Mouse (Mus musculus) midbrain, embryonic 15.5 days (tissue): Measurements from ENCODE around the gene Hist1h4j. TPM values are rescaled to one million over a fixed set of nuclear protein-coding genes. Genes with fewer than 3 reads are reported as not detected.

Experiments
- microRNA-seq: library from miRNA; unstranded; fragments of <30 nt; microRNA quantifications from one replicate; pipeline ENCODE4, GENCODE M21; 2016
- polyA plus RNA-seq: library from polyadenylated mRNA; unstranded; fragments of >200 nt; fragmentation: Nextera tagmentation; extraction: Ambion mirVana; gene quantifications from 2 replicates; pipeline ENCODE4 v1.2.1, GENCODE M21; 2015

Hist1h4j gene
- polyA plus RNA-seq, 1 experiment from 2014 or later, result 0.93 TPM

Small RNA genes lying within 50 kb of the gene (microRNA-seq; reads per million reads assigned to microRNA genes)
- gene Gm44357 (not detected), gene Gm44367 (not detected), gene Gm44454 (not detected)

Other genes with a start within 250 kb of the Hist1h4j start
- gene AK157302, start 239.8 kb upstream of the Hist1h4j start, polyA plus RNA-seq, result 0.32 and 0.40 TPM in 2 replicates
- 8.5 and 9.5 TPM in 2 replicates for gene Gm11273, start 233.6 kb upstream of the Hist1h4j start, polyA plus RNA-seq
- 5.0 and 5.3 TPM in 2 replicates for gene Zkscan8, start 203.9 kb upstream of the Hist1h4j start, polyA plus RNA-seq
- gene Olfr1366, start 192.3 kb upstream of the Hist1h4j start, polyA plus RNA-seq, result 0.09 and 0.22 TPM in 2 replicates
- 0.05 TPM in 1 of 2 replicates, not detected in the other for gene Olfr1535, start 175.2 kb upstream of the Hist1h4j start, polyA plus RNA-seq
- gene Olfr1364, start 153.3 kb upstream of the Hist1h4j start, polyA plus RNA-seq, result not detected in 2 replicates
- gene Olfr1362, start 121.0 kb upstream of the Hist1h4j start, polyA plus RNA-seq, result not detected in 2 replicates
- gene Olfr11, start 92.5 kb upstream of the Hist1h4j start, polyA plus RNA-seq, result 0.06 and 0.08 TPM in 2 replicates
- gene Olfr1361, start 71.7 kb upstream of the Hist1h4j start, polyA plus RNA-seq, result not detected in 2 replicates
- gene Olfr1360, start 57.7 kb upstream of the Hist1h4j start, polyA plus RNA-seq, result not detected in 2 replicates
- gene Olfr1359, start 37.0 kb upstream of the Hist1h4j start, polyA plus RNA-seq, result not detected in 2 replicates
- 0.59 TPM in 1 of 2 replicates, not detected in the other for gene Hist1h2bl, start 18.9 kb upstream of the Hist1h4j start, polyA plus RNA-seq
- 3.9 and 10.3 TPM in 2 replicates for gene Hist1h2ai, start 18.6 kb upstream of the Hist1h4j start, polyA plus RNA-seq
- gene Hist1h3h, start 17.4 kb upstream of the Hist1h4j start, polyA plus RNA-seq, result 1.1 TPM in 1 of 2 replicates, not detected in the other
- 0.39 and 1.7 TPM in 2 replicates for gene Hist1h2bm, start 13.0 kb upstream of the Hist1h4j start, polyA plus RNA-seq
- 1.8 and 4.2 TPM in 2 replicates for gene Hist1h4k, start 15.4 kb downstream of the Hist1h4j start, polyA plus RNA-seq
- 5.5 and 6.9 TPM in 2 replicates for gene Hist1h2ak, start 18.8 kb downstream of the Hist1h4j start, polyA plus RNA-seq
- 0.89 TPM in 1 of 2 replicates, not detected in the other for gene Hist1h2bn, start 19.1 kb downstream of the Hist1h4j start, polyA plus RNA-seq
- 3.4 and 3.7 TPM in 2 replicates for gene Hist1h1b, start 45.6 kb downstream of the Hist1h4j start, polyA plus RNA-seq
- gene Hist1h3i, start 48.3 kb downstream of the Hist1h4j start, polyA plus RNA-seq, result 26.1 and 35.4 TPM in 2 replicates
- gene Hist1h2an, start 52.2 kb downstream of the Hist1h4j start, polyA plus RNA-seq, result 3.8 TPM in 1 of 2 replicates, not detected in the other
- gene Hist1h2bp, start 52.4 kb downstream of the Hist1h4j start, polyA plus RNA-seq, result 0.31 and 0.87 TPM in 2 replicates
- gene Hist1h2bq, start 75.1 kb downstream of the Hist1h4j start, polyA plus RNA-seq, result 3.6 and 4.1 TPM in 2 replicates
- not detected in 2 replicates for gene Hist1h2ao, start 75.4 kb downstream of the Hist1h4j start, polyA plus RNA-seq
- 1.4 TPM in 1 of 2 replicates, not detected in the other for gene Hist1h4m, start 76.7 kb downstream of the Hist1h4j start, polyA plus RNA-seq
- gene Hist1h4n, start 97.1 kb downstream of the Hist1h4j start, polyA plus RNA-seq, result 4.2 and 5.9 TPM in 2 replicates
- gene Hist1h2ap, start 98.4 kb downstream of the Hist1h4j start, polyA plus RNA-seq, result 432 and 476 TPM in 2 replicates
- 4.0 and 4.1 TPM in 2 replicates for gene Hist1h2br, start 98.7 kb downstream of the Hist1h4j start, polyA plus RNA-seq
- 14.0 TPM in 2 replicates for gene Zfp184, start 210.0 kb downstream of the Hist1h4j start, polyA plus RNA-seq
- gene Pom121l2, start 246.1 kb downstream of the Hist1h4j start, polyA plus RNA-seq, result not detected in 2 replicates